Mouse (Mus musculus) E14TG2a.4 (cell line): ENCODE measurements around the gene Vtn.

Experiments
- CTCF ChIP-seq: conservative IDR thresholded peaks from 2 replicates; pipeline ENCODE4 v1.5.1; 2014; ENCODE audit warnings: low read length
- POU5F1 ChIP-seq: IDR thresholded peaks from 2 replicates; pipeline ENCODE4 v1.6.1; 2014; ENCODE audit warnings: low read length, borderline replicate concordance

- TF ChIP-seq CTCF: no peak
- no peak for TF ChIP-seq POU5F1
Observed at GRCm38 (mm10) chr11:78536080-78536689, 37.3 kb downstream of the Vtn start, which contains the start of the genes Tnfaip1 and Ift20.
